8 mouse cellular contexts compared by ENCODE assay signal in the genomic region with DNA sequence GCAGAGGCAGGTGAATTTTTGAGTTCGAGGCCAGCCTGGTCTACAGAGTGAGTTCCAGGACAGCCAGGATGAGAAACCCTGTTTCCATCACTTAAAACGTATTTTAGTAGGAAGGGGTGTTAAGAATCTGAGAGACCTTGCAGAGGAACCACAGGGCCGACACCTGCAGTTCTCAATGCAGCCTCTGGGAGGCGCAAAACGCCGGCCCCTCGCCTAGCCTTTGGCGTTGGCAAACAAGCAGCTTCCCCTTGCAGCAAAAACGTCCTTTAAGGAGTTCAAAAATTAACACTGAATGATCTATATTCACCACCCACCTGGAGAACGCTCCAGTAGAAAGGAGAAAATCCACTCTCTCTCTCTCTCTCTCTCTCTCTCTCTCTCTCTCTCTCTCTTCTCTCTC. TPM values are rescaled to one million over a fixed set of nuclear protein-coding genes. Genes with fewer than 3 reads are reported as not detected.
A peak's percentile ranks its signal among the peaks of the same experiment; 100 is the strongest.
DNase-seq lines count a peak whose midpoint lies in the region; ATAC-seq lines count a peak whose summit lies in the region.

No protein-coding gene starts in this region.

- peak; percentile 76 for DNase-seq in neural tube, embryonic 10.5 days (ENCODE audit: extremely low spot score, low spot score)
- DNase-seq in cerebellum, adult 18-20 months: peak; percentile 63 to 79
- DNase-seq in gastrocnemius, postnatal 36 days: peak; percentile 65 to 68
- peak; percentile 85 for DNase-seq in kidney, postnatal 10 days
- peak; percentile 68 for DNase-seq in right cerebral cortex, postnatal 14 days
- DNase-seq in yolk sac, embryonic 10.5 days (ENCODE audit: low spot score): peak; percentile 72

- H3K4me1 ChIP-seq in neural tube, embryonic 15.5 days: peaks cover 57% of the 10 kb centered on the region
- H3K4me1 ChIP-seq in lung, embryonic 16.5 days (replicated peaks; ENCODE audit: control insufficient read depth, insufficient read depth, low read length): peaks cover 27% of the 10 kb centered on the region

- intact Hi-C loops in gastrocnemius, postnatal 36 days (cut with DNase I): loop anchor here (5.0 kb wide), 2 partner anchors 133 to 233 kb away; no protein-coding TSS in a partner anchor

- H3K27ac ChIP-seq in neural tube, embryonic 15.5 days (replicated peaks): no peak overlapping the region
- no peak overlapping the region for H3K27ac ChIP-seq in lung, embryonic 16.5 days (ENCODE audit: low read length)

- no peak overlapping the region for H3K4me3 ChIP-seq in neural tube, embryonic 15.5 days (replicated peaks)
- no peak overlapping the region for H3K4me3 ChIP-seq in lung, embryonic 16.5 days (ENCODE audit: low read length)

- no peak for ATAC-seq in neural tube, embryonic 15.5 days (ENCODE audit: low FRiP score)
- ATAC-seq in lung, embryonic 16.5 days (ENCODE audit: low read depth): no peak

- peaks cover 44% of the 10 kb centered on the region for H3K27me3 ChIP-seq in neural tube, embryonic 15.5 days (replicated peaks)
- H3K27me3 ChIP-seq in lung, embryonic 16.5 days (ENCODE audit: control insufficient read depth, insufficient read depth, low read depth, low read length): peaks cover 9% of the 10 kb centered on the region; the same call in 1 of the 2 replicates

- no peaks in the 10 kb centered on the region for H3K36me3 ChIP-seq in neural tube, embryonic 15.5 days
- H3K36me3 ChIP-seq in lung, embryonic 16.5 days (ENCODE audit: control insufficient read depth, insufficient read depth, low read length): no peaks in the 10 kb centered on the region

- no peak overlapping the region for H3K4me2 ChIP-seq in neural tube, embryonic 15.5 days
- H3K4me2 ChIP-seq in lung, embryonic 16.5 days (ENCODE audit: low read depth, low read length): peak overlapping the region; percentile 96; the same call in 1 of the 2 replicates

- 18% methylated on average over 10 of the region's 10 CpGs for WGBS in neural tube, embryonic 15.5 days
- 16% methylated on average over 10 of the region's 10 CpGs for WGBS in lung, embryonic 16.5 days

- H3K9ac ChIP-seq in neural tube, embryonic 15.5 days (replicated peaks): no peak overlapping the region
- no peak overlapping the region for H3K9ac ChIP-seq in lung, embryonic 16.5 days (ENCODE audit: low read length)

- H3K9me3 ChIP-seq in neural tube, embryonic 15.5 days (replicated peaks): no peaks in the 10 kb centered on the region
- no peaks in the 10 kb centered on the region for H3K9me3 ChIP-seq in lung, embryonic 16.5 days (ENCODE audit: control insufficient read depth, low read length)

RNA-seq across cellular contexts. Expression of a gene that starts 1.8 kb away (rescaled TPM):
- polyA plus RNA-seq in neural tube, embryonic 15.5 days (2015; fragmentation: Nextera tagmentation; extraction: Ambion mirVana): 32.1 and 35.4 TPM in 2 replicates
- 10 to 100 TPM in 1 of 2 experiments, 1 to 10 TPM in 1; 8.0 to 58.7 TPM for total RNA-seq in gastrocnemius, postnatal 36 days (2021)
- 74.4 and 92.3 TPM in 2 replicates for polyA plus RNA-seq in lung, embryonic 16.5 days (2015; fragmentation: Nextera tagmentation; extraction: Ambion mirVana)

RNA-seq across cellular contexts. Expression of a gene that starts 51.1 kb away (rescaled TPM):
- 15.2 and 17.9 TPM in 2 replicates for polyA plus RNA-seq in neural tube, embryonic 15.5 days (2015; fragmentation: Nextera tagmentation; extraction: Ambion mirVana)
- total RNA-seq in gastrocnemius, postnatal 36 days (2021): 100 to 1,000 TPM; 123 to 134 TPM
- polyA plus RNA-seq in lung, embryonic 16.5 days (2015; fragmentation: Nextera tagmentation; extraction: Ambion mirVana): 9.0 and 9.8 TPM in 2 replicates
